Mouse (Mus musculus) R1 (cell line): ENCODE measurements around the gene Pafah1b2.

Source experiments
- DNase-seq: peaks from one replicate; pipeline ENCODE4 v3.0.0-alpha.2; 2018; ENCODE audit warnings: low read depth, low spot score

The Pafah1b2 gene

GRCm38 (mm10) chr9:45942916-45943315 lies 69.6 kb downstream of the Pafah1b2 start:
- no peak for DNase-seq

GRCm38 (mm10) chr9:45942464-45942863 lies 70.0 kb downstream of the Pafah1b2 start:
- no peak for DNase-seq

GRCm38 (mm10) chr9:45941329-45941888 lies 71.1 kb downstream of the Pafah1b2 start:
- peak; percentile 72 for DNase-seq

- no peak for DNase-seq
Measured at GRCm38 (mm10) chr9:45939794-45940193, 72.7 kb downstream of the Pafah1b2 start.

- DNase-seq, result no peak
Measured at GRCm38 (mm10) chr9:45938952-45939637, 73.4 kb downstream of the Pafah1b2 start.

GRCm38 (mm10) chr9:45938088-45938487 lies 74.4 kb downstream of the Pafah1b2 start:
- no peak for DNase-seq

DNA sequence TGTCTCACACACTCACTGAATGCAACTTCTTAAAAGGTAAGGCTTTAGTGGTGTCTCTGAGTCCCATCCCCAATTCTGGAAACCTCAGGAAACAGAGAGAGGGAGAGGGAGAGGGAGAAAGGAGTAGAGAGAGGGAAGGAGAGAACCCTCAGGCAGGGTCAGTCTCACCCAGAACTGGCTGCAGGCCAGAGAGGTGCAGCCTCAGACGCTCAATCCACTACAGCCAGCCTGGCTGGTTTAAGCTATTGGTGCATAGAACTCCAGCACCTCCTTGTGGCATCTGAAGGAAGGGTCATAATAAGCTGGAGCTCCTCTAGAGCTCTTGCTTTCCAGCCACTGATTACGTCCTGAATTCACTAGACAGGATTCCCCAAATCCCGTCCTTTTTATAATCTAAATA lies 75.6 kb downstream of the Pafah1b2 start:
- peak; percentile 74 for DNase-seq

- DNase-seq, result peak; percentile 38
Measured at GRCm38 (mm10) chr9:45935628-45936210, 76.8 kb downstream of the Pafah1b2 start, which contains the start of gene Tagln. Gene Tagln (minus strand): TSS chr9:45936058.

DNA sequence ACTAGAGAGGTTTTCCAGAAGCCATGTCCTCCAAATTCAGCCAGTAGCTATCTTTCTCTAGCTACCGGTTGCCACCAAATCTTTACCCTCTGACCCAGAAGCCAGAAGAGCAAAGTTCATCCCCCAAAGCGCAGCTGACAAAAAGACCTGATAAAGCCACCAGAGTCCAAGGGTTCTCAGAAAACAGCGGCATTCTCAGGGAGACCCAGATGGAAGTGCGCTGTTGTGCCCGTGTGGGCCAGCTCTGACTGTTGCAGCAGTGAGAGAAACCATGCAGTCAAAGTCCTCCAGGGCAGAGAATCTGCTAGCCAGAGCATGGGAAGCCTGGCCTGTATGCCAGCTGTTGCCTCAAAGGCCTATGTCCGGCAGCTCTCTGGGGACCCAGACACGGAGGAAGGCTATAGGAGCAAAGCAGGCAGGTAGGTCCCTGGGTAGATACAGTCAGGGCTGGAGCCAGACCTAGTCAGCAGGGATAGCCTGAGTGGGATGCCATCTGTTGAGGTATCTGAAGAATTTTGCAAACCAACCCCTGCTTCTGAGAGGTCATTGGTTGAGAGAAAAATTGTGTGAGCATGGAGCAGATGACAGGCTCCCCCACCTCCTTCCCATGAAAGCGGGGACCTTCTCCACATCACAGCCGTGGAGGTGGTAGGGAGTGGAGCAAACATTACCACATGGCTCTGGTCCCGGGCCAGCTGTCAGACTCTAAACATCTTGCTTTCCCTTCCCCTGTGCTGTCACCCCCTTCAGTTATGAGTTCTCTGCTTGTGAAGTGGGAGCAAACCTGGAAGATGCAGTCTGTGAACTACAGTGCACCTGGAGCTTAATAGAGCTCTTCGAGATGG lies 79.7 kb downstream of the Pafah1b2 start:
- no peak for DNase-seq

GRCm38 (mm10) chr9:45931958-45932357 lies 80.5 kb downstream of the Pafah1b2 start:
- DNase-seq, result no peak

DNA sequence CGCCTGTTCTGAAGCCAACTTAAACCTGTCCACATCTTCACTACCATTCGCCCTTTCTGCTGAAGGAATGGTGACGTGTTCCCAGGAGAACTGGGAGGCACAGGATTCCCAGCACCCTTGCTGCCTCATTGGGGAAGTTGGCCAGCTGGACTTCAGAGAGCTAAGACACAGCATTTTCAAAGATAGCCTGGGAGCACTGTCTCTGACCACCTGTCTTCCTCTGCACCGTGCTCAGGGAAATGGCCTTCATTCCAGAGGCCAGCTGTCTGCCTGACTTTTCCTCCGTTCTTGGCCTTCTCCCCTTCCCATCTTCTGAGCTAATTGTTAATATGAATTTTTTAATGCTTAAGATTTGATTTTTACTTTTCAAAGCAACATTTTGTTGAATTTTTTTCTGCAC lies 83.2 kb downstream of the Pafah1b2 start:
- DNase-seq, result no peak

DNA sequence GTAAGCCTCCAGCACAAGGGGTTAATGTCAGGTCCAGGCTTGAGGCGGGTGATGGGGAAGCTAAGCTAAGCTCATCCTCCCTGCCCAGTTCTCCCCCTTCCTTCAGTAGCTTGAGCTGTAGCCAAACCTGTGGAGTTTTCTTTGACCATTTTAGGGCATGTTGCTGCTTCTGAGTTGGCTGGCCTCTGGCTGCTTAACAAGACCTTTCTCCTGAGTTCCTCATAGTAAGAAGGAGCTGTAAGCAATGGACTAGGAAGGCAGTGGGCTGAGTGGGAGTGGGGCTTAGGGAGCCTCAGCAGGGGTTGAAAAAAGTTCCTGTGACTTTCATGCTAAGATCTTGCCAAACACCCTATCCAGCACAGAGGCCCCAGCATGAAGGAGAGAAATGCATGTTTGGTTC lies 92.6 kb downstream of the Pafah1b2 start:
- no peak for DNase-seq

GRCm38 (mm10) chr9:45917041-45917934 lies 95.2 kb downstream of the Pafah1b2 start:
- no peak for DNase-seq

DNA sequence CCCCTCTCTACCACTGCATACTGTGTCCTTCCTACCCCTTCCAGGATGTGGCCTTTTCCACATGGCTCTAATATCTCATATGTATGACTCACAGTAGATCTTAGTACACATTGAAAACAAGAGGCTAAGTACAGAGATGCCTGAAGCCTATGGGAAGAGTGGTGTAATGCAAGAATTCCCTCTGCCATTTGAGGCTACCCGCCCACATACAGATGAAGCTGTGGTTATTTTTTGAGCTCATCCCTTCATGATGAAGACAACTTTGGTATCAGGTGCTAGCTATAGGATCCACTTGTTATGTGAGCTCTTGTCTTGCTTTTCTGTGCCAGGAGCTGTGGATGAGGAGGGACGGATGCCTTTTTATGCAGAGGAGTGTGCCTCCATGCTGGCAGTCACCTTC lies 96.8 kb downstream of the Pafah1b2 start:
- no peak for DNase-seq
